Mouse (Mus musculus) ES-Bruce4 (cell line): Measurements from ENCODE around the gene Ric8b.

Experiments
- CTCF ChIP-seq: IDR thresholded peaks from one replicate; pipeline ENCODE4 v1.8.1; 2011; ENCODE audit warnings: low read depth, low read length
- POLR2A ChIP-seq: IDR thresholded peaks from one replicate; pipeline ENCODE4 v1.8.1; 2011; ENCODE audit warnings: low read length; ENCODE audit not compliant: insufficient read depth

GRCm38 (mm10) chr10:84886221-84886627 is 31.2 kb upstream of the Ric8b start:
- no peak for TF ChIP-seq CTCF
- no peak for TF ChIP-seq POLR2A
